Mouse (Mus musculus) stomach, embryonic 15.5 days (tissue): ENCODE data around the gene Fut7. TPM values are rescaled to one million over a fixed set of nuclear protein-coding genes. Genes with fewer than 3 reads are reported as not detected.

Experiments used
- ATAC-seq: fragments of 200-750 bp; cut with Nextera tagmentation; 2 replicates; pipeline ENCODE4 v1.8.0; 2017; ENCODE audit warnings: low read depth, moderate number of reproducible peaks, moderate TSS enrichment; ENCODE audit not compliant: insufficient read depth, low FRiP score
- H3K27ac ChIP-seq: fragments of 300-500 bp; sonication (generic); 2 replicates; pipeline ENCODE4 v1.5.1; 2015; ENCODE audit warnings: mild to moderate bottlenecking, inconsistent platforms
- H3K27me3 ChIP-seq: fragments of 300-500 bp; sonication (generic); replicated peaks from 2 replicates; pipeline ENCODE4 v1.6.1; 2015; ENCODE audit warnings: inconsistent platforms
- H3K36me3 ChIP-seq: fragments of 300-500 bp; sonication (generic); 2 replicates; pipeline ENCODE4 v1.6.1; 2015; ENCODE audit warnings: inconsistent platforms
- H3K4me1 ChIP-seq: fragments of 300-500 bp; sonication (generic); 2 replicates; pipeline ENCODE4 v1.6.1; 2015; ENCODE audit warnings: inconsistent platforms
- H3K4me2 ChIP-seq: fragments of 300-500 bp; sonication (generic); 2 replicates; pipeline ENCODE4 v1.6.1; 2015; ENCODE audit warnings: mild to moderate bottlenecking, inconsistent platforms
- H3K4me3 ChIP-seq: fragments of 300-500 bp; sonication (generic); replicated peaks from 2 replicates; pipeline ENCODE4 v1.5.1; 2015; ENCODE audit warnings: inconsistent platforms
- H3K9ac ChIP-seq: fragments of 300-500 bp; sonication (generic); 2 replicates; pipeline ENCODE4 v1.6.1; 2015; ENCODE audit warnings: inconsistent platforms
- H3K9me3 ChIP-seq: fragments of 300-500 bp; sonication (generic); 2 replicates; pipeline ENCODE4 v1.6.1; 2016; ENCODE audit warnings: inconsistent platforms
- WGBS: fragments of 180-500 bp; shearing (Covaris S2); methylation state at CpG from one replicate; pipeline ENCODE4 v1.1.7; 2015; 5-methylcytosine and 5-hydroxymethylcytosine counted together
- polyA plus RNA-seq: library from polyadenylated mRNA; unstranded; fragments of >200 nt; fragmentation: Nextera tagmentation; extraction: Ambion mirVana; gene quantifications from 2 replicates; pipeline ENCODE4 v1.2.1, GENCODE M21; 2015

Fut7 gene
- polyA plus RNA-seq, 1 experiment from 2014 or later = 0.30 TPM

DNA sequence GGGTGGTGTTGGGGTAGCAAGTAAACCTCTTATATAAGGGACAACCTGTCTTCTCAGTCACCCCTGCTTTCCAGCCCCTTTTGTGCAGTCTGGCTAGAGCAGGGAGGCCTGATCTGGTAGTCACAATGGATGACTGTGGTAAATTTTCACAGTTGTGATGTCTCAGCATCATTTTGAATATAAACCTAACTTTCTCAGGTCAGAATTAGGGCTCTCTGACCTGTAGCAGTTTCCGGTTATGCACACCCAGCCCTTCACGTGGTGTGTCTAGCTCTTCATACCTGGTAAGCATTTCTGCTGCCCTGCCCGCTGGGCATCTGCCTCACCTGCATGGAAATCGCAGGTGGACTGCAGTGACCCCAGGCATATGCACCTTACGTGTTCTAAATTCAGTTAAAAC, 4.2 kb downstream of the Fut7 start:
- no peak overlapping the region for H3K27ac ChIP-seq
- no peak overlapping the region for H3K9ac ChIP-seq
- no peak overlapping the region for H3K4me2 ChIP-seq
- H3K4me1 ChIP-seq = peaks cover 5% of the 10 kb centered on the region; the same call in 1 of the 2 replicates
- no peaks in the 10 kb centered on the region for H3K36me3 ChIP-seq
- no peak for ATAC-seq
- no peak overlapping the region for H3K4me3 ChIP-seq
- no peaks in the 10 kb centered on the region for H3K9me3 ChIP-seq
- WGBS = 84% methylated on average over 5 of the region's 5 CpGs
- H3K27me3 ChIP-seq = peaks cover 24% of the 10 kb centered on the region; the same call in 1 of the 2 replicates

DNA sequence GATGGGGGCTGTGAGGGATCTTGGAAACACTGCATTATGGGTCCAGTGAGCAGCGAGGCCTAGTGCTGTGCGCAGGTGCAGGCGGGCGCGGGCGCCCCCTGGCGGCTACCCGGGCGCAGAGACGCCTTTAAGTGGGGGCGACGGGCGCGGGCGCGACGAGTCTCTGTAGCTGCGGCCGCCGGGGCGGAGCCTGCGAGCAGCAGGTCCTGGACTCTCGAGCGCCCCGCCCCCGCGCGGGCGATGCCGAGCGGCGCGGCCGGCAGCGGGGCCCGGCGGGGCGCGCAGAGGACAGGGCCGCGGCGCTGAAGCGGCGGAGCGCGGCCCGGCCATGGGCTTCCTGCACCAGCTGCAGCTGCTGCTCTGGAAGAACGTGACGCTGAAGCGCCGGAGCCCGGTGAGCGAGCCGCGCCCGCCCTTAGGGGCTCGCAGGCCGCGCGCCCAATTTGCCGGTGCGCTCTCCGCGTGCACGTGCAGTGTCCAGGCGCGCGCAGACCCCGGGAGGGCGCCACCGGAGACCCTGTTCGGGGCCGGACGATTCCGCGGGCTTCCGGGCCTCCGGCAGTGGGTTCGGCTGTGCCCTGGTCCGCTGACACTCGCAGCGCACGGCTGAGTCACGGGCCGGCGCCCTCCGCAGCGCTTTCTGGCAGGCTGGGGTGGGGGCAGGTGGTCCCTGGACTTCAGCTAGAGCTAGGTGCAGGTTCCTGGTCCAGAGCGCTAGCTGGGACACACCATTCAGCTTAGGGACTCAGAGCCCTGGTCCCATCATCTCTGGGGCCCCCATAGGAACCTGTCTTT, 5.6 kb downstream of the Fut7 start, which contains the start of gene Abca2:
Gene Abca2 (plus strand): TSS at position 262 of the 795 bp plus-strand sequence.
- Histone ChIP-seq H3K4me3 (peak within 1 kb of the TSS; percentile 63), H3K4me1 (peaks cover 5% of the 10 kb centered on the region; the same call in 1 of the 2 replicates), H3K27me3 (peaks cover 24% of the 10 kb centered on the region; the same call in 1 of the 2 replicates), H3K4me2 (peak within 1 kb of the TSS; percentile 87), H3K9ac (peak within 1 kb of the TSS; percentile 48), H3K9me3 (no peaks in the 10 kb centered on the region), H3K27ac (no peak within 1 kb of the TSS), H3K36me3 (no peaks in the 10 kb centered on the region)
- WGBS = under 1% methylated on average over 84 of the region's 89 CpGs
- peak; percentile 91 for ATAC-seq

DNA sequence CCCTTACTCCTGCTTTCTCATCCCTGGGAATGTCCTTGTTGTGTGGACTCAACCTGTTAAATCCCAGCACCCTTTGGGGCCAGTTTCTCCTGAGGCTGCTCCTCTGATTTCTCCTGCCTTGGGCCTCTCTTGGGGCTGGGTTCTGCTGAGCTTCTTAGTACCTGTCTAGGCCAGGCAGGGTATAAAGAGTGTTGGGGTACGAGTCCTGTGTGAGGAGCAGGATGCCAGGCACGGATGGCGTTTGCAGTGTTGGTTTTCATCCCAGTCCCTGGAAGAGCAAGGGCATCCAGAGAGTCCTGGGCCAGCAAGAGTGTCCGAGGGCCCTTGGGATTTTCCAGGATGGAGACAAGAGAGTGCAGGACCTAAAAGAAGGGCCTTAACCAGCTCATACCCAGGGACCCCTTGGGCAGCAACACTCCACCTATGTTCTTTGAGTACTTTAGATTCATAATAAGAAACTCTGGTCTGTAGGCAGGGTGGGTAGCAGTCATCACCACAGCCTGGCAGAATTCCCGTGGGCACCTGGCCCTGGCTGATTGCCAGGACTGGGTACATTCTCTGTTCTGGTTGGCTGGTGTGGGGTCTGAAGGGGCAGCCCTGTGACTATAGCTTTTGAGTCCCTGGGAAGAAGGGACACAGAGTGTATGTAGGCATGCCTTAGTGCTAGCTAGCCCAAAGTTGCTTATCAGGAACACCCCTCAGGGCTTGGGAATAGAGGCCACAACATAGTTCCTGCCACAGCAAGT, 6.5 kb downstream of the Fut7 start:
- Histone ChIP-seq H3K9me3 (no peaks in the 10 kb centered on the region), H3K27me3 (peaks cover 22% of the 10 kb centered on the region; the same call in 1 of the 2 replicates), H3K4me2 (no peak overlapping the region), H3K9ac (no peak overlapping the region), H3K36me3 (no peaks in the 10 kb centered on the region), H3K4me1 (peaks cover 5% of the 10 kb centered on the region; the same call in 1 of the 2 replicates), H3K27ac (no peak overlapping the region), H3K4me3 (no peak overlapping the region)
- 72% methylated on average over 5 of the region's 5 CpGs for WGBS
- ATAC-seq = no peak

DNA sequence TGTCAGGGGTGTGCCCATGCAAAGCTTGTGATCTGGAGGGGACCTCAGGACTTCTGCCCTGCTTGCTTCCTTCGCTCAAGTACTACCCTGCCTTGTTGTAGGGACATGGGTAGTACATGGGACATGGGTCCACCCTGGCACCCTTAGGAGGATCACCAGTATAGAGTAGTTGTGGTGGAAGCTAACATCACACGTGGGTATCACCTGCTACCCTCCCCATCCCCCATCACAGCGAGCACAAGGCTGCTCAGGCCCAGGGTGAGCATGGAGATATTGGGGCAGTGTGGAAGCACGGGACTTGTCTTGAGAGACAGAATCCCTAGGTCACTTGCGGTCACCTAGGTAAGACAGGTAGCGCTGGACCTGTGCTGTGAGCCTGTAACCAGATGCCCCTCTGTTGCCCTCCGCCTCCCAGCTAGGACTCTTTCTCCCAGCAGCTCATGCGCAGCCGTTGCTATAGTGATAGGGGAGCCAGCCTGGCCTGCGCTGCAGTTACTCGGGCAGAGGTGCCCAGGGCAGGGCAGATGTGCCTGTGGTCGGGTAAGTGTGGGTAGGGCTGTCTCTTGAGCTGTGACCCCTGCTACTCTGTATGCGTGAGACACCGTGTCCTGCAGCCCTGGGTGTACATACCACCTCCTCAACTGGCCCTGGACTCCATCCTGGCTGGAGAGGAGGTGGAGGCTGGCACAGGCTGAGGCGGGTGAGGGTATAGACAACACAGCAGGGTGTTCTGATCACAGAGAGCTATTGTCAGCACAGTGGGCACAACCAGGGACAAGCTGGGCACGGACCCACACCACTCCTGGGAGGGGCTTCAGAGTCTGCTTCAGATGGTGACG, 7.5 kb downstream of the Fut7 start:
- 75% methylated on average over 17 of the region's 17 CpGs for WGBS

DNA sequence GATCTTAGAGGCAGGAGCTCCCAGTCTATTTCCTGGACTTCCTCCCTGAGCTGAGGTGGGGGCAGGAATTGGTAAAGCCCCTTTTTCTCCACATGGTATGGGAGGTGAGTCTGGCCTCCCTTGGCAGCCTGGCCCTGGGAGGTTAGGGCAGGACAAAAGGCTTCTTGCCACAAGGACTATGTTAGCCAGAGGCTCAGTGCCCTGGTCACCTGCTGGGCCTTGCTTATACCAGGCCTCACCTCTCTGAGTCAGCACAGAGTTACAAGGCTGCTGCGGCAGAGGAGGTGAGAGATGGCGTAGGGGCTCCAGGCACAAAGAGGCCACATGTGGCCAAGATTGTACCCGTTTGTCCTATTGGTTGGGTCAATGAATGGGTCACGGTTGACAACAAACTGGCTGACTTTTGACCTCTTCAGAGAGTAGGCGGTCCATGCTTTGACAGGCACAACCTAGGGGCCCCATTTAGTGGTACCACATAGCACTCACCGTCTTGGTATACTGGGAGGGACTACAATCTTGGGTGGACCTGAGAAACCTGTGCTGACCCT, 8.3 kb downstream of the Fut7 start:
- no peak for ATAC-seq
- Histone ChIP-seq H3K4me3 (no peak overlapping the region), H3K27me3 (peaks cover 4% of the 10 kb centered on the region; the same call in 1 of the 2 replicates), H3K36me3 (no peaks in the 10 kb centered on the region), H3K4me2 (no peak overlapping the region), H3K9ac (no peak overlapping the region), H3K4me1 (peaks cover 5% of the 10 kb centered on the region; the same call in 1 of the 2 replicates), H3K9me3 (no peaks in the 10 kb centered on the region), H3K27ac (no peak overlapping the region)
- WGBS = 73% methylated on average over 6 of the region's 6 CpGs

More for the DNA sequence above, 7.5 kb downstream of the Fut7 start:
- Histone ChIP-seq H3K36me3 (no peaks in the 10 kb centered on the region), H3K4me2 (no peak overlapping the region), H3K9ac (no peak overlapping the region), H3K27me3 (peaks cover 12% of the 10 kb centered on the region; the same call in 1 of the 2 replicates), H3K4me3 (no peak overlapping the region), H3K27ac (no peak overlapping the region), H3K4me1 (peaks cover 5% of the 10 kb centered on the region; the same call in 1 of the 2 replicates), H3K9me3 (no peaks in the 10 kb centered on the region)
- ATAC-seq = no peak

DNA sequence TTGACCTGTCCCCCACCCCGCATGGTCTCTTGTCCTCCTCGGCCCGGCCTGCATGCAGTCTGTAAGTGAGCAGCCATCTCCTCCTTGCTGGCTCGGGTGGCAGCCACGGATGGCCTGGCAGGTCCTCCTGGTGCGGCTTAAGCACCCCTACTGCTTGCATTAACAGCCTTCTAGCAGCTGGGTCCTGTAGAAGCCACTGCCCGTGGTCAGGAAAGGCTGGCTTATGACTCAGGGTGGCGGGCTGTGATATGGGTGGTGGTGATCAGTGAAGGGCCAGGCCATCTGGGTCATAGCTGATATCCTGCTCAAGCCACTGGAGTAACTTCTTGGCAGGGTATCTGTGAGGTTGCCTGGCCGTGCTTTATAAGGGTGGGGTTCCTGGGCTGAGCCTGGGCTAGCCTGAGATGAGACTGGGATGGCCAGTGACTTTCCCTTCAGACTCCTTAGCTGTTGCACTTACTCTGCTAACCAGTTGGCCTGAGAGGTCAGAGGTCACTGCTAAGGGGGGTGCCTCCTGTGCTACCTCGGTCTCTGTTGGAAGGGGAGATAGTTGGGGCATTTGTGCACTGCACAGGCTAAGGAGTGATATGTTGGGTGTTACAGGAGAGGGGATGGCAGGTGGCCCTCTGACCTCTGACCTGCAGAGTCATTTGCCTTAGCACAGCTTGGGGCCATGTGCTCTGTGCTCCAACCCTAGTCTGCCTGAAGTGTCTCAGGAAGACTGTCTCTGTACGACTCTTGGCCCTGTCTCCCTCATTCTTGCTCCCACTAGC, 9.4 kb downstream of the Fut7 start:
- no peaks in the 10 kb centered on the region for H3K27me3 ChIP-seq
- no peak for ATAC-seq
- H3K9ac ChIP-seq = no peak overlapping the region
- H3K36me3 ChIP-seq = no peaks in the 10 kb centered on the region
- H3K4me2 ChIP-seq = no peak overlapping the region
- no peak overlapping the region for H3K27ac ChIP-seq
- peaks cover 5% of the 10 kb centered on the region; the same call in 1 of the 2 replicates for H3K4me1 ChIP-seq
- H3K9me3 ChIP-seq = no peaks in the 10 kb centered on the region
- no peak overlapping the region for H3K4me3 ChIP-seq
- 78% methylated on average over 11 of the region's 11 CpGs for WGBS

DNA sequence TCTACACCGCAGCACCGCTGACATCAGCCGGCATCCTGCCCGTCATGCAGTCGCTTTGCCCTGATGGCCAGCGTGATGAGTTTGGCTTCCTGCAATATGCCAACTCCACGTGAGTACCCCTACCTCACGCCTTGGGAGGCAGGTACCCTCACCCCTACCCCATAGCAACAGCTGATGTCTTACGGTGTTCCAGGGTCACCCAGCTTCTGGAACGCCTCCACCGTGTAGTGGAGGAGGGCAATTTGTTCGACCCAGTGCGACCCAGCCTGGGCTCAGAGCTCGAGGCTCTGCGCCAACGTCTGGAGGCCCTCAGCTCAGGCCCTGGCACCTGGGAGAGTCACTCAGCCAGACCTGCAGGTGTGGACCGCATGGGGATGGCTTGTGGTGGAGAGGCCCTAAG, 10.0 kb downstream of the Fut7 start:
- Histone ChIP-seq H3K27me3 (no peaks in the 10 kb centered on the region), H3K4me1 (peaks cover 5% of the 10 kb centered on the region; the same call in 1 of the 2 replicates), H3K4me3 (no peak overlapping the region), H3K36me3 (0 out of 2 replicates have a peak, but pooled peaks cover 2% of the 10 kb centered on the region), H3K9ac (no peak overlapping the region), H3K27ac (no peak overlapping the region), H3K4me2 (no peak overlapping the region), H3K9me3 (no peaks in the 10 kb centered on the region)
- ATAC-seq = no peak
- WGBS = 91% methylated on average over 17 of the region's 17 CpGs

DNA sequence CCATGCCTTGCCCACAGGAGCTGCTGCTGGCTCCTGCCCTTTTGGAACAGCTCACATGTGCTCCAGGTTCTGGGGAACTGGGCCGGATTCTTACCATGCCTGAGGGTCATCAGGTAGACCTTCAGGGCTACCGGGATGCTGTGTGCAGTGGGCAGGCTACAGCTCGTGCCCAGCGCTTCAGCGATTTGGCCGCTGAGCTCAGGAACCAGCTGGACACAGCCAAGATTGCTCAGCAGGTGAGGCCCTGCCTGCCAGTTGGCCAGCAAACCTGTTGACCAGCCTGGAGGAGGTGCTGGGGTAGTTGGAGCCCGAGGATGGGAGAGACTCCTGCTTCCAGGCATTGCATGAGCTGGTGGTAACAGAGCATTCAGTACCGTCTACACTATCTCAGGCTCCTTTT, 11.2 kb downstream of the Fut7 start:
- no peak overlapping the region for H3K4me2 ChIP-seq
- 86% methylated on average over 8 of the region's 8 CpGs for WGBS
- H3K9ac ChIP-seq = no peak overlapping the region
- H3K36me3 ChIP-seq = 0 out of 2 replicates have a peak, but pooled peaks cover 5% of the 10 kb centered on the region
- H3K27me3 ChIP-seq = no peaks in the 10 kb centered on the region
- H3K9me3 ChIP-seq = no peaks in the 10 kb centered on the region
- no peaks in the 10 kb centered on the region for H3K4me1 ChIP-seq
- no peak for ATAC-seq
- H3K4me3 ChIP-seq = no peak overlapping the region
- no peak overlapping the region for H3K27ac ChIP-seq

DNA sequence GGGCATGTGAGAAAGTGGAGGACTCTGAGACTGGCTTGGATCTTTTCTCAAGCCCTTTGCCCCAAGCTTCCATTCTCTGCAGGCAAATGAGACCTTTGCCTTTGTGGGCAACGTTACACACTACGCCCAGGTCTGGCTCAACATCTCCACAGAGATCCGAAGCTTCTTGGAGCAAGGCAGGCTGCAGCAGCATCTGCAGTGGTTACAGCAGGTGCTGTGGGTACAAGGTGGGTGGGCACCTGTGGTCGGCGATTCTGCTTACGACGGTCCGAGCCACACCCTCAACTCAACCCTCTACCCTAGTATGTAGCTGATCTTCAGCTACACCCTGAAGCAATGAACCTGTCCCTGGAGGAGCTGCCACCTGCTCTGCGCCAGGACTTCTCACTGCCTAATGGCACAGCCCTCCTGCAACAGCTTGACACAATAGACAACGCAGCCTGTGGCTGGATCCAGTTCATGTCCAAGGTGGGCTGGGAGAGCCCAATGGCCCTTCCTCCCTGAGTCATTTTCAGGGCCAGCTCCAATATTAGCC, 13.3 kb downstream of the Fut7 start:
- Histone ChIP-seq H3K36me3 (0 out of 2 replicates have a peak, but pooled peaks cover 5% of the 10 kb centered on the region), H3K27me3 (no peaks in the 10 kb centered on the region), H3K4me1 (no peaks in the 10 kb centered on the region), H3K9ac (no peak overlapping the region), H3K4me3 (no peak overlapping the region), H3K4me2 (no peak overlapping the region), H3K27ac (no peak overlapping the region), H3K9me3 (no peaks in the 10 kb centered on the region)
- ATAC-seq = no peak
- 89% methylated on average over 10 of the region's 10 CpGs for WGBS

DNA sequence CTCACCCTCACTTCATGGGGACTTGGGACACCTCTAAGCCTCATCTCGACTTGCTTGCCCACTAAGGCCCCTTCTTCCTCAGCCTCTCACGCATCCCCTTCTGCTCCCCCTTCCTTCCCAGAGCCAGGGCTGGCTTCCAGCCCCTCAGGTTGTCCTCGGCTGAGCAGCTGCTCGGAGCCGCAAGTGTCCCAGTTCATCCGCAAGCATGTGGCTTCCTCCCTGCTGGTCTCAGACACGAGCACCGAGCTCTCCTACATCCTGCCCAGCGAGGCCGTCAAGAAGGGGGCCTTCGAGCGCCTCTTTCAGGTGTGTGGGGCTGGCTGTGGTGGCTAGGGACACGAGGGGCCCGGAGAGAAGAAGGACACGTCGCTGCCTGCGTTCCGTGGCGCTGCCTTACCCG, 18.0 kb downstream of the Fut7 start:
- H3K9ac ChIP-seq = no peak overlapping the region
- H3K4me2 ChIP-seq = no peak overlapping the region
- H3K9me3 ChIP-seq = no peaks in the 10 kb centered on the region
- H3K4me1 ChIP-seq = no peaks in the 10 kb centered on the region
- ATAC-seq = no peak
- 0 out of 2 replicates have a peak, but pooled peaks cover 5% of the 10 kb centered on the region for H3K36me3 ChIP-seq
- no peak overlapping the region for H3K27ac ChIP-seq
- no peaks in the 10 kb centered on the region for H3K27me3 ChIP-seq
- H3K4me3 ChIP-seq = no peak overlapping the region
- WGBS = 84% methylated on average over 20 of the region's 20 CpGs
